Mouse (Mus musculus): ENCODE measurements around the gene Kif6.

Gene Kif6

GRCm38 (mm10) chr17:49661626-49662025 is 46.7 kb downstream of the Kif6 start:
- no peak for DNase-seq (ENCODE audit: extremely low read depth, low read depth)

GRCm38 (mm10) chr17:49666728-49667127 is 51.8 kb downstream of the Kif6 start:
- no peak for DNase-seq (ENCODE audit: extremely low read depth, low read depth)

- DNase-seq (ENCODE audit: extremely low read depth, low read depth): no peak
Measured at GRCm38 (mm10) chr17:49668296-49668695, 53.4 kb downstream of the Kif6 start.

- DNase-seq (ENCODE audit: extremely low read depth, low read depth): no peak
Measured at GRCm38 (mm10) chr17:49671921-49672339, 57.0 kb downstream of the Kif6 start.

GRCm38 (mm10) chr17:49672421-49672820 is 57.5 kb downstream of the Kif6 start:
- no peak for DNase-seq (ENCODE audit: extremely low read depth, low read depth)

GRCm38 (mm10) chr17:49675629-49676028 is 60.7 kb downstream of the Kif6 start:
- DNase-seq (ENCODE audit: extremely low read depth, low read depth): no peak

- no peak for DNase-seq (ENCODE audit: extremely low read depth, low read depth)
Measured at GRCm38 (mm10) chr17:49681410-49681809, 66.5 kb downstream of the Kif6 start.

GRCm38 (mm10) chr17:49684146-49684545 is 69.2 kb downstream of the Kif6 start:
- no peak for DNase-seq (ENCODE audit: extremely low read depth, low read depth)

GRCm38 (mm10) chr17:49690607-49691454 is 75.9 kb downstream of the Kif6 start:
- no peak for DNase-seq (ENCODE audit: extremely low read depth, low read depth)

GRCm38 (mm10) chr17:49691455-49691805 is 76.5 kb downstream of the Kif6 start:
- no peak for DNase-seq (ENCODE audit: extremely low read depth, low read depth)

- no peak for DNase-seq (ENCODE audit: extremely low read depth, low read depth)
Measured at GRCm38 (mm10) chr17:49693206-49693605, 78.3 kb downstream of the Kif6 start.

GRCm38 (mm10) chr17:49697220-49697619 is 82.3 kb downstream of the Kif6 start:
- no peak for DNase-seq (ENCODE audit: extremely low read depth, low read depth)

- DNase-seq (ENCODE audit: extremely low read depth, low read depth): no peak
Measured at GRCm38 (mm10) chr17:49703492-49704249, 88.7 kb downstream of the Kif6 start.

- DNase-seq (ENCODE audit: extremely low read depth, low read depth): no peak
Measured at GRCm38 (mm10) chr17:49709192-49709591, 94.3 kb downstream of the Kif6 start.

- no peak for DNase-seq (ENCODE audit: extremely low read depth, low read depth)
Measured at GRCm38 (mm10) chr17:49710101-49710630, 95.2 kb downstream of the Kif6 start.

GRCm38 (mm10) chr17:49726206-49726605 is 111.3 kb downstream of the Kif6 start:
- no peak for DNase-seq (ENCODE audit: extremely low read depth, low read depth)

- DNase-seq (ENCODE audit: extremely low read depth, low read depth): no peak
Measured at GRCm38 (mm10) chr17:49726976-49727375, 112.0 kb downstream of the Kif6 start.

GRCm38 (mm10) chr17:49727428-49728045 is 112.6 kb downstream of the Kif6 start:
- no peak for DNase-seq (ENCODE audit: extremely low read depth, low read depth)

GRCm38 (mm10) chr17:49729856-49730255 is 114.9 kb downstream of the Kif6 start:
- no peak for DNase-seq (ENCODE audit: extremely low read depth, low read depth)

GRCm38 (mm10) chr17:49732706-49733105 is 117.8 kb downstream of the Kif6 start:
- DNase-seq (ENCODE audit: extremely low read depth, low read depth): no peak

GRCm38 (mm10) chr17:49734079-49734478 is 119.1 kb downstream of the Kif6 start:
- no peak for DNase-seq (ENCODE audit: extremely low read depth, low read depth)

- no peak for DNase-seq (ENCODE audit: extremely low read depth, low read depth)
Measured at GRCm38 (mm10) chr17:49734776-49735175, 119.8 kb downstream of the Kif6 start.
